Mouse (Mus musculus): ENCODE measurements around the gene Gm3880. TPM values are rescaled to one million over a fixed set of nuclear protein-coding genes. Genes with fewer than 3 reads are reported as not detected.
"Not testable (repeated sequence)": the region's sequence is repeated elsewhere in the genome, so short reads cannot be mapped to it uniquely, and the experiment has no call there.

Gm3880 gene
- not detected in 2 replicates for polyA plus RNA-seq (2015; fragmentation: Nextera tagmentation; extraction: Ambion mirVana)

- H3K27me3 ChIP-seq; H3K36me3 ChIP-seq; H3K27ac ChIP-seq; H3K9ac ChIP-seq; H3K9me3 ChIP-seq (replicated peaks); ATAC-seq (replicated peaks; ENCODE audit: insufficient number of reproducible peaks, insufficient read depth, low FRiP score, low read depth); H3K4me2 ChIP-seq; H3K4me3 ChIP-seq; H3K4me1 ChIP-seq (replicated peaks): not testable (repeated sequence)
- 78% methylated on average over 5 of the region's 5 CpGs for WGBS
Measured at GRCm38 (mm10) chrX:102686872-102687271, at the start of gene Gm3880. Gm3880 (minus strand) TSS chrX:102686972.

- not testable (repeated sequence) for H3K4me1 ChIP-seq (replicated peaks); H3K9ac ChIP-seq; H3K9me3 ChIP-seq (replicated peaks); H3K4me3 ChIP-seq; ATAC-seq (replicated peaks; ENCODE audit: insufficient number of reproducible peaks, insufficient read depth, low FRiP score, low read depth); H3K4me2 ChIP-seq; H3K36me3 ChIP-seq; H3K27ac ChIP-seq; H3K27me3 ChIP-seq
- WGBS, result 79% methylated on average over 6 of the region's 6 CpGs
Measured at GRCm38 (mm10) chrX:102724226-102724625, 37.5 kb upstream of the Gm3880 start.

DNA sequence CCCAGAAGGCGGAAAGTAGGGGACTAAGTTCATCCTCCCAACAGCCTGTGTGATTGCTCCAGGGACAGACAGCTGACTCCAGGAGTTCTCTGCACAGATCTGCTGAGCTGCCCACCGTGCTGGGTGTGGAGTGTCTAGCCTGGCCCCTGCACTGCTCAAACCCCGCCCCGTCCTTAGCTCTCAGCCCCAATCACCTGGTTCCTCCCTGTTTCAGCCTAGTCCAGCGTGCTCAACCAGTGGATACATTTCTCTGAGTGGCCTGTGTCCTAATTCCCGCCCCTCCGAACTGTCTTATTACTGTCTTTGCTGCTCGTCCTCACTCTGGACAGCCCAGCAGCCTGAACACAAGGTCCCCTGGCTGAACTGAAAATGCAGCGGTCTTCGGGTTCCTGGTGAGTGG is 20.8 kb upstream of the Gm3880 start, which contains the start of the genes Gm9112 and Dmrtc1b:
Gene Gm9112, minus strand, starts transcription at position 101 of the 400 bp plus-strand sequence.
Gene Dmrtc1b, plus strand, starts transcription at position 331 of the 400 bp plus-strand sequence.
- H3K4me3 ChIP-seq; H3K9ac ChIP-seq; H3K4me1 ChIP-seq (replicated peaks); ATAC-seq (replicated peaks; ENCODE audit: insufficient number of reproducible peaks, insufficient read depth, low FRiP score, low read depth); H3K9me3 ChIP-seq (replicated peaks); H3K27me3 ChIP-seq; H3K27ac ChIP-seq; H3K36me3 ChIP-seq; H3K4me2 ChIP-seq: not testable (repeated sequence)
- WGBS, result 71% methylated on average over 10 of the region's 10 CpGs

GRCm38 (mm10) chrX:102700636-102701035 is 13.9 kb upstream of the Gm3880 start:
- H3K27me3 ChIP-seq; H3K27ac ChIP-seq; H3K4me1 ChIP-seq (replicated peaks); ATAC-seq (replicated peaks; ENCODE audit: insufficient number of reproducible peaks, insufficient read depth, low FRiP score, low read depth); H3K9me3 ChIP-seq (replicated peaks); H3K4me2 ChIP-seq; H3K9ac ChIP-seq; H3K36me3 ChIP-seq; H3K4me3 ChIP-seq: not testable (repeated sequence)
- 64% methylated on average over 3 of the region's 3 CpGs for WGBS

DNA sequence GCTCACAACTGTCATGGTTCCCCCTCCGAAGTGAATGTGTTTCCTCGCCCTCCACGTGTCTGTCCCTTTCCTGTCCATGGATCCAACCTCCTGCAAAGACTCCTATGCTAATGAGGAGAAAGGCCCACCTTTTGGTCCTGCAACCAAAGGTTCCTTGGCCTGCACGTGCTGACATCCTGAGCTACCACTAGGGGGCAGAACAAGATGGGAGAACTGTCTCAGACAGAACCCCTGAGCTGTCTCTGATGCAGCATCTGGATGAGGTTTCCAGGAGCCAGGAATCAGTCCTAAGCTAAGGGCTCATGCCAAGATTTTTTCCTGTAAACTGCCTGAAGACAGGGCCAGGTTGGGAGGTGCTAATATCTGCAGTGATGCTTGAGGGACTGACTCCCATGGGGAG is 2.5 kb upstream of the Gm3880 start:
- not testable (repeated sequence) for H3K9ac ChIP-seq; H3K4me1 ChIP-seq (replicated peaks); H3K9me3 ChIP-seq (replicated peaks); H3K4me3 ChIP-seq; H3K36me3 ChIP-seq; ATAC-seq (replicated peaks; ENCODE audit: insufficient number of reproducible peaks, insufficient read depth, low FRiP score, low read depth); H3K27ac ChIP-seq; H3K27me3 ChIP-seq; H3K4me2 ChIP-seq
- 19% methylated on average over 4 of the region's 4 CpGs for WGBS

GRCm38 (mm10) chrX:102684706-102685105 is 2.1 kb downstream of the Gm3880 start:
- not testable (repeated sequence) for H3K9ac ChIP-seq; ATAC-seq (replicated peaks; ENCODE audit: insufficient number of reproducible peaks, insufficient read depth, low FRiP score, low read depth); H3K4me1 ChIP-seq (replicated peaks); H3K36me3 ChIP-seq; H3K27me3 ChIP-seq; H3K4me3 ChIP-seq; H3K4me2 ChIP-seq; H3K9me3 ChIP-seq (replicated peaks); H3K27ac ChIP-seq
- WGBS, result 50% methylated on average over 3 of the region's 3 CpGs

DNA sequence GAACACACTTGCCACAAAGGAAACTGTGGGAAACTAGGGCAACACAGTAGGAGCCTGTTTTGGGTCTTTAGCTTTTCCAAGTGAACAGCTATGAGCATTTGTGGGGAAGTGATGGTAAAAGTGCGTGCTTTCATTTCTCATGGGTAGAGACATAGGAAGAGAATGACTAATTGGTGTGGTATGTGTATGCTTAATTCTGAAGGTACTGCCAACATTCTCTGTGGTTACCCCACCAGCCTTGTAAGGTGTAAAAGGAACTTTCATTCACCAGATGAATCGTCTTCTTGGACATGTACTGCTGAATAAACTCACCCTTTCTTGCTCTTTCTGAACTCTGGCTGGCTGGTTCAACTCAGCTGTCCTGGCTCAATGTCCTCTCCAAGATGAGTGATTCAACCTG is 20.1 kb downstream of the Gm3880 start:
- Histone ChIP-seq H3K4me1 (replicated peaks) (no peaks in the 10 kb centered on the region), H3K27ac (no peak overlapping the region), H3K4me2 (no peak overlapping the region), H3K36me3 (no peaks in the 10 kb centered on the region), H3K9me3 (replicated peaks) (no peaks in the 10 kb centered on the region), H3K4me3 (no peak overlapping the region), H3K9ac (no peak overlapping the region), H3K27me3 (no peaks in the 10 kb centered on the region)
- 52% methylated on average over 2 of the region's 2 CpGs for WGBS
- no peak for ATAC-seq (replicated peaks; ENCODE audit: insufficient number of reproducible peaks, insufficient read depth, low FRiP score, low read depth)

GRCm38 (mm10) chrX:102660712-102661111 is 26.1 kb downstream of the Gm3880 start:
- Histone ChIP-seq H3K4me2 (no peak overlapping the region), H3K4me1 (replicated peaks) (no peaks in the 10 kb centered on the region), H3K27me3 (no peaks in the 10 kb centered on the region), H3K36me3 (no peaks in the 10 kb centered on the region), H3K9me3 (replicated peaks) (no peaks in the 10 kb centered on the region), H3K27ac (no peak overlapping the region), H3K4me3 (no peak overlapping the region), H3K9ac (no peak overlapping the region)
- WGBS, result 19% methylated on average over 3 of the region's 3 CpGs
- no peak for ATAC-seq (replicated peaks; ENCODE audit: insufficient number of reproducible peaks, insufficient read depth, low FRiP score, low read depth)

- no peak for ATAC-seq (replicated peaks; ENCODE audit: insufficient number of reproducible peaks, insufficient read depth, low FRiP score, low read depth)
- WGBS, result 88% methylated on average over 1 of the region's 1 CpGs
- Histone ChIP-seq H3K36me3 (no peaks in the 10 kb centered on the region), H3K27ac (no peak overlapping the region), H3K9ac (no peak overlapping the region), H3K27me3 (peaks cover 4% of the 10 kb centered on the region; the same call in 1 of the 2 replicates), H3K9me3 (replicated peaks) (no peaks in the 10 kb centered on the region), H3K4me2 (no peak overlapping the region), H3K4me1 (replicated peaks) (0 out of 2 replicates have a peak, but pooled peaks cover 4% of the 10 kb centered on the region), H3K4me3 (no peak overlapping the region)
Measured at GRCm38 (mm10) chrX:102645691-102646090, 41.1 kb downstream of the Gm3880 start.

DNA sequence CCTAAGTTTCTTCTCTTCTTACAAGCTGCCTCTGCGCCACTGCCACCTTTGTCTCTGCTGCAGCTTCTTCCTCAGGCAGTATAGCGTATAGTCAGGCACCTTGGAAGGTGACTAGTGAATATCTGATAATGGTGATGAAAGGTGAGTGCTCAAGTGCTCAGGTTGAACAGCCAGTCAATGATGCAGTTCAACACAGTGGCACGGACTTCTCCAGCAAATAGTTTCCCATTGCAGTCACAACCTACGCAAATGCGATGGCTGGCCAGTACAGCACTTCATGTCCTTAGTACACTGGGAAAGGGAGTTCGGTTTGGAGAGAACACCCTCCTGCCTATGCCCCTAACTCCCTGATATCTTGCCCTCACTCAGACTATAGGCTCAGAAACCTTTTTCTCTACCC is 41.6 kb downstream of the Gm3880 start:
- Histone ChIP-seq H3K9ac (no peak overlapping the region), H3K27me3 (peaks cover 4% of the 10 kb centered on the region; the same call in 1 of the 2 replicates), H3K4me1 (replicated peaks) (0 out of 2 replicates have a peak, but pooled peaks cover 4% of the 10 kb centered on the region), H3K9me3 (replicated peaks) (no peaks in the 10 kb centered on the region), H3K36me3 (no peaks in the 10 kb centered on the region), H3K27ac (peak overlapping the region; percentile 76; the same call in 1 of the 2 replicates), H3K4me2 (peak overlapping the region; percentile 63), H3K4me3 (peak overlapping the region; percentile 67)
- no peak for ATAC-seq (replicated peaks; ENCODE audit: insufficient number of reproducible peaks, insufficient read depth, low FRiP score, low read depth)
- WGBS, result 39% methylated on average over 6 of the region's 6 CpGs

- Histone ChIP-seq H3K4me1 (replicated peaks) (0 out of 2 replicates have a peak, but pooled peaks cover 4% of the 10 kb centered on the region), H3K9me3 (replicated peaks) (no peaks in the 10 kb centered on the region), H3K9ac (peak overlapping the region; percentile 63), H3K4me3 (peak overlapping the region; percentile 67), H3K27me3 (peaks cover 4% of the 10 kb centered on the region; the same call in 1 of the 2 replicates), H3K4me2 (peak overlapping the region; percentile 63), H3K27ac (peak overlapping the region; percentile 76), H3K36me3 (no peaks in the 10 kb centered on the region)
- WGBS, result 13% methylated on average over 8 of the region's 8 CpGs
- ATAC-seq (replicated peaks; ENCODE audit: insufficient number of reproducible peaks, insufficient read depth, low FRiP score, low read depth), result peak; percentile 50
Measured at GRCm38 (mm10) chrX:102644573-102644951, 42.2 kb downstream of the Gm3880 start.

GRCm38 (mm10) chrX:102643823-102644572 is 42.8 kb downstream of the Gm3880 start, which contains the start of gene Phka1:
Phka1 (minus strand) TSS chrX:102644246.
- 14% methylated on average over 60 of the region's 60 CpGs for WGBS
- peak within 1 kb of the TSS; percentile 67 for H3K4me3 ChIP-seq

More at GRCm38 (mm10) chrX:102643823-102644572, 42.8 kb downstream of the Gm3880 start, which contains the start of gene Phka1:
- no peaks in the 10 kb centered on the region for H3K36me3 ChIP-seq
- H3K9ac ChIP-seq, result peak within 1 kb of the TSS; percentile 63
- 0 out of 2 replicates have a peak, but pooled peaks cover 4% of the 10 kb centered on the region for H3K4me1 ChIP-seq (replicated peaks)
- no peaks in the 10 kb centered on the region for H3K9me3 ChIP-seq (replicated peaks)
- ATAC-seq (replicated peaks; ENCODE audit: insufficient number of reproducible peaks, insufficient read depth, low FRiP score, low read depth), result peak; percentile 92
- peak within 1 kb of the TSS; percentile 63 for H3K4me2 ChIP-seq
- H3K27ac ChIP-seq, result peak within 1 kb of the TSS; percentile 76
- H3K27me3 ChIP-seq, result peaks cover 4% of the 10 kb centered on the region; the same call in 1 of the 2 replicates
